Mouse (Mus musculus): ENCODE data around the gene Purb. TPM values are rescaled to one million over a fixed set of nuclear protein-coding genes. Genes with fewer than 3 reads are reported as not detected.
"Not testable (repeated sequence)": the region's sequence is repeated elsewhere in the genome, so short reads cannot be mapped to it uniquely, and the experiment has no call there.

Gene Purb
- total RNA-seq, 2 experiments from 2014 or later = 61.3 to 65.6 TPM

DNA sequence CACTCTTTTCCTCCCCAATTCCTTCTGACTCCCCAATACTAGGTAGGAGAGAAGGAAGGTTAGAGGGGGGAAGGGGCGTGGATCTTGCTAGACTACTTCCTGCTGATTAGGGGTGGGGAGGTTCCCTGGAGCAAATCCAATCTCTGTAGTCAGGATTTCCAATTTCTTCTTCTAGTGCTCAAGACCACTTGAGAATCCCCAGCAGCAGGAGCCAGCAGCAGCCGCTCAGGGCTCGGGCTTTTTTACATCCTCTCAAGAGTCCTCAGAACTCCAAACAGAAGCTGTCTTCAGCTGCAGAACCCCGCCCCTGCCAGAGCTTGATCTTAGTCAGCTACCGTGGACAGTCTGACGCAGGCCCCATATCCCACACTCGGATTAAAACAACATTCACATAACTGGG is 11.8 kb upstream of the Purb start:
- no peak for DNase-seq (ENCODE audit: low spot score in 2 of 2)

DNA sequence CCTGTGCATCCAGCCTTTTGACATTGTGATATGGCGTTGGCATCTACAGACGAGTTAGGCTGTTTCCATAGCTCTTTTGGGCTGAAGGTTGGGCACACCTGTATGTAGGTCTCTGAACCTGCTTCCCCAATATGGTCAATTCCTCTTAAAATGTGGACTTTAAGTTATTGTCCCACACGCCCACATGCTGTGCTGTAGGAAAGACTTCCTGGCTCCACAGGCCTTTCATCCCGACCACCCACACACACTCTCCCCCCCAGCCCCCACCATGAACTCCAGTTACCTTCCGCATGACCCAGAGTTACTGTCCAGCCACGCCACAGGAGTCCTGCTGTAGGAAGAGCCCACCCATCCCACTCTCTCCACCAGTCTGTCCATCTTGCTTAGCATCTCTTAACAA is 11.2 kb upstream of the Purb start:
- DNase-seq (ENCODE audit: low spot score in 2 of 2) = no peak

DNA sequence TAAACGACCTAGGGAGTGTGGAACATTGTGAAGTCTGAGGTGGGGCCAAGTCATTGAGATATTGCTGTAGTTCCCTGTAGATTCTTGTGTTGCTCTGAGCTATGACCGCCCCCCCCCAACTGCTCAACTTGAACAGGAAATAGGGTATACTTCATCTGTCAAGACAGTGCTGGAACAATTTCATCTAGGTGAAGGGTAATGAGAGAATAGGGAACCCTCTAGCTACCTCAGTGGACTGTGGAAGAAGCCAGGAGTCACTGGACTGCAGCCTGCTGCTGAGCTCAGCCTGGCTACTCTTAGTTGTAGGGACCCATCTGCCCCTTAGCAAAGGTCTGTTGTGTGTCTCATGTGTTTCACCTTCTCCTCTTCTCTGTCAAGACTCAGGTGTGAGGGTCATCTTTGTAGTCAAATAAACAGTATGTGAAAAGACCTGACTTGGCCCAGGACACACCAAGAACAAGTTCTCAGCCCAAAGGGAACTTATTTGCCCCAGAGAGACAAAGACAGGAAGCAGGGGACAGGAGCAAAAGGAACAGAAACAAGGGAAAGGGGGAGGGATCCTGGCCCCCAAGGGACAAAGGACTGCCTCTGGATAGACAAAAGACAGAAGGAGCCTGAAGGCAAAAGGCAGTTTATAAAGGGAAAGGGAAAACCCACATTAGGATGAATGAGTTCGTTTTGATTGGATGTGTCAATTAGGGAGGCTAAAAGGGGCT is 8.7 kb upstream of the Purb start:
- DNase-seq (ENCODE audit: low spot score in 2 of 2) = no peak

DNA sequence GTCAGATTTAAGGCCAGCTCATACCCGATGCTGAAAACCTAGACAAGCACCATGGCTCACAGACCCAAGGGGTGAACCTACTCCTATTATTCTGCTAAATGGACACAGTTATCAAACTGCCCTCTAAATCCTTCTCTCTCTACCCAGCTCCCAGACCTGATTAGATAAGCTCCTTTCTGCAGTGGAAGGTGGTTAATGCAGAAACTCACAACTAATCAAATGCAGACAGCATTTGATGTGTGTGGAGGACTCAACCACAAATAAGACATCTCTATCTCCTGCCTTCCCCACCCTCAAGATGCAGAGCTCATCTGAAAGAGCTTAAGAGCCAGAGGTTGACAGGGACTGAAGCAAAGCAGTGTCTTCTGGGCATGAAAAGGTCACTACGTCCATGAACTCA is 7.4 kb upstream of the Purb start:
- no peak for DNase-seq (ENCODE audit: low spot score in 2 of 2)

DNA sequence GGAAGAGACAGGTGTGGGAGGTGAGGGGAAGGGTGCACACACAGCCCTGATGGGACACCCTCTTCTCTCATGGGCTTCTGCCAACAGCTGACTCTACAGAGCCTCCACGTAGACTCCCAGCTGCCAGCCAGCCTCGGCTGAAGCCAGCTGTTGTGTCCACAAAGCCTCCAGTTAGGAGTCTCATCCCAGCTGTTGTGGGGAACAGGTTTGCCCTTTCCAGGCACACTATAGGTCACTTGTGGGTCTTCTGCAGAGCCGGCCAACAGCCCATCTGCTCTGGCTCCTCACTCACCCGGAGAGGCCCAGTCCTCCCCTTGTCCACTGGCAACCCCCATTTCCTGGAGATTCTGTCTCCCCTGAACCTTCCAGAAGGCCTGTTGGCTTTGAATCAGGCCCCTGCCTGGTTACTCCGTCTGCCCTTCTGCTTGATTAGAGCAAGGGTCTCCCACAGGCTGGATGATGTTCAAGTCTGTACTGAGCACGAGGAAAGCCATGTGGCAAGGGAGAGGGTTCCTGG is 6.0 kb upstream of the Purb start:
- no peak for DNase-seq (ENCODE audit: low spot score in 2 of 2)

GRCm38 (mm10) chr11:6480681-6481405 is 5.1 kb upstream of the Purb start:
- no peak for DNase-seq (ENCODE audit: low spot score in 2 of 2)

- no peak for DNase-seq (ENCODE audit: low spot score in 2 of 2)
Observed at GRCm38 (mm10) chr11:6480191-6480590, 4.5 kb upstream of the Purb start.

DNA sequence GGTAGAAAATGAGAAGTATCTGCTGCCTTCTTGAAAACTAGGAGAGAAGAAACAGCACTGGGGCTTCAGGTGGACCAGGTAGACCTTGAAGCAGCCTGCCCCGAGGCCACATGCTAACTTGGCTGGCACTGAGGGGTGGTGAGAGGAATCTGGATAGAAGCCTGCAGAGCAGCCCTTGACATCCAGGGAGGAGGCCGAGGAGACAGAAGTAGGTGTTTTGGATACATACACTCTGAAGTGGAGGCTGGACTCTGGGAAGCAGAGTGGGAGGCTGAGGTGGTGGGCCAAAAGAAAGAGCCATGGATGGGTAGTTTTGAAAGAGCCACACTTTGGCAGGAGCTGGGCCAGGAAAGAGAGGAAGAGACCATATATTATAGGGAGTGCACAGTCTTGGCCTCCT is 3.5 kb upstream of the Purb start:
- no peak for DNase-seq (ENCODE audit: low spot score in 2 of 2)

GRCm38 (mm10) chr11:6477350-6477749 is 1.6 kb upstream of the Purb start:
- no peak for DNase-seq (ENCODE audit: low spot score in 2 of 2)

- no peak for DNase-seq (ENCODE audit: low spot score in 2 of 2)
Observed at GRCm38 (mm10) chr11:6476876-6477275, 1.2 kb upstream of the Purb start.

DNA sequence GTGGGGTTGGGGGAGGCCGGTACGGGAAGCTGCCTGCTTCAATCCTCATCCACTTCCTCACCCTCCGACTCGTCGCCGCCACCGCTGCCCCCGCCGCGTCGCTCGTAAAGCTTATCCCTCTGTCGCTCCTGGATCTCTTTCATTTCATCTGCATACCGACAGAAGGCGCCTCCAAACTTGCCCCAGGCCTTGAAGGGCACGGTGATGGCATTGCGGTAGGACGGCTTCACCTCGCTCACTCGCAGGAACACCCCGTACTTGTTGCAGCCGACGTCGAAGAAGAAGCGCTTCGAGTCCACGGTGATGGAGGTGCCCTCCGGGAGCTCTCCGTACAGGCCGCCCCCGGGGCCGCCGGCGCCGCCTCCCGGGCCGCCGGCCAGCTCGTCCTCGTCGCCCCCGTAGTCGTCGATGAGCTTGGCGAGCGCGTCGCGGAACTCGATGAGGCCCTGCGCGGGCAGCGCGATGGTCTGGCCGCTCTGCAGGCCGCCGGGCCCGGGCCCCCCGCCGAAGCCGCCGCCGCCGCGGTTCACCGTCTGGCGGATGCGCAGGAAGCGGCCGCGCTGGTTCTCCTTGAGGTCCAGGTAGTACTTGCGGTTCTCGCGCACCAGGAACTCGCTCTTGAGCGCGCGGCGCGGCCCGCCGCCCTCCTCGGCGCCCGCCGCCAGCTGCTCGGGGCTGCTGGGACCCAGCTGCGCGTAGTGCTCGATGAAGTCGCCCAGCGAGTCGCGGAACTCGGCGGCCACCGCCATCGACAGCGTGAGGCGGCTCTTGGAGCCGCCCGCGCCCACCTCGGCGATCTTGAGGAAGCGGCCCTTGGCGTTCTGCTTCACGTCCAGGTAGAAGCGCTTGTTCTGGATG is 614 bp downstream of the Purb start:
- peak; percentile 58 to 64 for DNase-seq (ENCODE audit: low spot score in 2 of 2)

- no peak for DNase-seq (ENCODE audit: low spot score in 2 of 2)
Observed at GRCm38 (mm10) chr11:6474381-6474780, 1.3 kb downstream of the Purb start.

DNA sequence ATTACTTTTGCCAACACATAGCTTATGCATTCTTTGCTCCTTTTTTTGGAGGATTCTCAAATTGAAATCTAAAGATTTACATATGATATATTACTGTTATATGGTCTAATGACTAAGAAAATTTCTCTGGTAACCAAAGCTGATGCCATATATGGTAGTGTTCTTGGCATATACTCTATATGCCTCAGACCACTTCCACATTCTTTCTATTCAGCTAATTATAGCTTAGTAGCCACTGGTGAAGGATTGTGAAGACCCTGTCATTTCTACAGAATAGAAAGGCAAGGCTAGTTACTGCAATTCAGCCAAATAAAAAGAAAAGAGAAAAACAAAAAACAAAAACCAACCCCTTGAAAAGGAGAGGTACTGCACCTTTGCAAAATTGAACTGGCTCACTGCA is 3.6 kb downstream of the Purb start:
- no peak for DNase-seq (ENCODE audit: low spot score in 2 of 2)

GRCm38 (mm10) chr11:6471493-6471892 is 4.2 kb downstream of the Purb start:
- DNase-seq (ENCODE audit: low spot score in 2 of 2) = no peak

DNA sequence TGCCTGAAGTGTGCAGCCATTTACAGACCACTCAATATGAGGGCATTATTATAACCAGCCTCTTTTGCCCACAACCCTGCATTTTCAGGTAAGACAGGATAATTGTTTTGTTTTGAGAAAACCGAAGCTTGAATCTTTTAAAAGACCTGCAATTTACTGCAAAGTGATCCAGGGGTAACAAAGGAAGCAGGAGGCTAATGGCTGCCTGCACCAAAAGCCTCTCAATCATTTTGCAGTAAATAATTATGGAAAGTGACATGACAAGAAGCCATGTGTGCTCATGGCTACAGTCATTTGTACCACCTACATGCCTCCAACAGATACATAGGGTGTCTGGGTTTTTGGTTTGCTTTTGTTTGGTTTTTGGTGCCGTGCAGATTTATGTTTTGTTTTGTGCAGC is 4.7 kb downstream of the Purb start:
- no peak for DNase-seq (ENCODE audit: low spot score in 2 of 2)

DNA sequence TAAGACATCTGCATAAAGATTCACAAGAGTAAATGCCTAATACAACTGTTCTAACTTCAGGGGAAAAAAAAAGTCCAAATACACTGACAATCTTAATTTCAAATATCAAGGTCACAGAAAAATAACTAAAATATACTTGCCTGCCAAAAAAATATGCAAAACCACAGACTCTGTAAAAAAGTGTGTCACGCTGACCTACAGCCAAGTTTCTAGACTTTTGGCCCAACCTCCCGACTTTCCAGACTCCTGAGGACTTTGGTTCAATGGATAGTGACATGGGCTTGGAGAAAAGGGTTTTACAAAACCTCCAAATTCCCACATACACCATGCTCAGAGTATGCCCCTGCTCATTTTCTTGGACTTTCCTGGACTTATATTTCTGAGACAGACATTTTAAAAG is 7.2 kb downstream of the Purb start:
- DNase-seq (ENCODE audit: low spot score in 2 of 2) = no peak

DNA sequence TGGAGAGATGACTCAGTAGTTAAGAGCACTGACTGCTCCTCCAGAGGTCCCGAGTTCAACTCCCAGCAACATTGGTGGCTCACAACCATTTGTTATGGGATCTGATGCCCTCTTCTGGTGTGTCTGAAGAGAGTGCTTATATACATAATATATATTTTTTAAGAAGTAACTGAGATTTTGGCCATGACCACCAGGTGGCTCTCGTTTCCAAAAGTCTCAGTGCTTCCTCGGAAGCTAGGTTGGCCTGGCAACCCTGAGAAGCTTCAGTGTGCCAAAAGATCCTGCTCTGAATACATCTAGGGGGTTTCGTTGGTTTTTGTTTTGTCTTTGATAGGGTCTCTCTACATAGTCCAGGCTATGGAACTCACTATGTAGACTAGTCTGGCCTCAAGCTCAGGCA is 10.6 kb downstream of the Purb start:
- DNase-seq (ENCODE audit: low spot score in 2 of 2) = peak; percentile 45 to 52

DNA sequence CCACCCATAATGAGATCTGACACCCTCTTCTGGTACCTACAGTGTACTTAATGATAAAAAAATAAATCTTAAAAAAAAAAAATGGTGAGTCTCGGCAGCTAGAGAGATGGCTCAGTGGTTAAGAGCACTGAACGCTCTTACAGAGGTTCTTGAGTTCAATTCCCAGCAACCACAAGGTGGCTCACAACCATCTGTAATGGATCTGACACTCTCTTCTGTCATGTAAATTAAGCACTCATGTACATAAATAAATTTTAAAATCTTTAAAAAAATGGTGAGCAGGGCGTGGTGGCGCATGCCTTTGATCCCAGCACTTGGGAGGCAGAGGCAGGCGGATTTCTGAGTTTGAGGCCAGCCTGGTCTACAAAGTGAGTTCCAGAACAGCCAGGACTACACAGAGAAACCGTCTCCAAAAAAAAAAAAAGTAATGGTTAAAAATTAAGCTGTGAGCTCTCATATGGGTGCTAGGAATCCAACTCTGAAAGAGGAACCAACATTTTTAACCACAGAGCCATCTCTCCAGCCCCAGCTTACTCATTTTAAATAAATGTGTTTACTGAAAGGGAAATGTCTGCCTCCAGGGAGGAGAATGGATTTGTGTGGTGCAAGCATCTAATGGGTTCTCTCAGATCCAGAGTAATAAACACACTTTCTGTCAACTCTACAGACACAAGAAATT is 12.4 kb downstream of the Purb start:
- DNase-seq (ENCODE audit: low spot score in 2 of 2) = no peak

- no peak for DNase-seq (ENCODE audit: low spot score in 2 of 2)
Observed at GRCm38 (mm10) chr11:6456083-6456482, 19.6 kb downstream of the Purb start.

GRCm38 (mm10) chr11:6448155-6448554 is 27.6 kb downstream of the Purb start:
- not testable (repeated sequence) for DNase-seq (ENCODE audit: low spot score in 2 of 2)

DNA sequence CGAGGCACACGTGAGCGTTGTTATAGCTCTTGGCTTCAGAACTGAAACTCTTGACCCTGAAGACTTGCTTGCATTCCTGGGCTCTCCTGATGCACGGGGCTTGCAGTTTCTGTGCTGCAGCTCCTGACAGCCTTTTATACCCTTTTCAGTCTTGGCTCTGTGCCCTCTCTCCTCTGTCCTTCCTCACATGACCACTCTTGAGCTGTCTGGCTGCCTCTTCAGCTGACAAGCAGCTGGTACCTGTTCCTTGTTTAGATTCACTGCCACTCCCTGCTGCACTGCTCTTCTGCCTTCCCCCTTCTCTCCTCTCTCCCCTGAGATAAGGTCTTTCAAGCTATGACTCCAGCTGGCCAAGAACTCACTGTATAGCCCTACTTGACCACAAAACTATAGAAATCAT is 28.2 kb downstream of the Purb start:
- no peak for DNase-seq (ENCODE audit: low spot score in 2 of 2)

All from adrenal gland, adult 18-20 months (tissue).